Mouse (Mus musculus): Measurements from ENCODE around the gene Cpped1. TPM values are rescaled to one million over a fixed set of nuclear protein-coding genes. Genes with fewer than 3 reads are reported as not detected.

Gene Cpped1
- 8.9 and 9.1 TPM in 2 replicates for polyA plus RNA-seq (2012; rRNA removed)

GRCm38 (mm10) chr16:11909035-11909591, at the start of gene Cpped1:
Gene Cpped1 (minus strand): TSS chr16:11909445.

Other genes starting within 250 kb of the Cpped1 start
- gene Shisa9, start 74.7 kb upstream of the Cpped1 start, polyA plus RNA-seq (2012; rRNA removed): 0.37 and 0.42 TPM in 2 replicates

Measured in liver, embryonic 18 days (tissue).